Mouse (Mus musculus) neural tube, embryonic 10.5 days (tissue): ENCODE results near the gene Hmg20b.

Source experiments
- DNase-seq: peaks from one replicate; pipeline ENCODE4 v3.0.0-alpha.2; 2017; ENCODE audit warnings: low spot score; ENCODE audit errors: extremely low spot score

The Hmg20b gene

DNA sequence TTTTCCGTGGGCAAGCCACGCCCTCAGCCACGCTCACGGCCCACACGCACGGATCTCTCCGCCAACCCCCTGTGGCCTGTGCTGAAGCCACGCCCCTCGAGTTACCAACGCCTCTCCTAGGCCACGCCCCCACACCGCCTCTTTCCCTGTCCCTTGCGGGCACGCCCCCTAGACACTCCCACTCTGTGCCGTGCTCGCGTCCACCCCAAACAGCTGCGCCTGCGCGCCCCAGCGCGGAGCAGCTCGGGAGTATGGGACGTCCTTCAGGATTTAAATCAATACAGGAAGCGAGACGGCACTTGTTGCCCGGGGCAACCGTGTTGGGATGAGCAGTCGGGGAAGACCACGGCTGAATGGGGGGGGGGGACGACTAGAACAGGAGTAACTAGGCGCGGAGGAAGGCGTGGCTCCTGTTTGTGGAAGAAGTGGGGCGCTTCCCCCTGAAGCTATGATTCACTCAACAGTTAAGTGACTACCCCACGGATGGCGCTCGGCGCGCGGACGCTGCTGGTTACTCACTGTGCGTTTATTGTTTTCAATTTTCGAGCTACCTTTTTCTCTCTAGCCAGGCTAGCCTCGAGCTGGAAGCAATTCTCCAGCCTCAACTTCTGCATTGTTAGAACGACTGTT, 28.4 kb upstream of the Hmg20b start:
- DNase-seq: peak; percentile 100

DNA sequence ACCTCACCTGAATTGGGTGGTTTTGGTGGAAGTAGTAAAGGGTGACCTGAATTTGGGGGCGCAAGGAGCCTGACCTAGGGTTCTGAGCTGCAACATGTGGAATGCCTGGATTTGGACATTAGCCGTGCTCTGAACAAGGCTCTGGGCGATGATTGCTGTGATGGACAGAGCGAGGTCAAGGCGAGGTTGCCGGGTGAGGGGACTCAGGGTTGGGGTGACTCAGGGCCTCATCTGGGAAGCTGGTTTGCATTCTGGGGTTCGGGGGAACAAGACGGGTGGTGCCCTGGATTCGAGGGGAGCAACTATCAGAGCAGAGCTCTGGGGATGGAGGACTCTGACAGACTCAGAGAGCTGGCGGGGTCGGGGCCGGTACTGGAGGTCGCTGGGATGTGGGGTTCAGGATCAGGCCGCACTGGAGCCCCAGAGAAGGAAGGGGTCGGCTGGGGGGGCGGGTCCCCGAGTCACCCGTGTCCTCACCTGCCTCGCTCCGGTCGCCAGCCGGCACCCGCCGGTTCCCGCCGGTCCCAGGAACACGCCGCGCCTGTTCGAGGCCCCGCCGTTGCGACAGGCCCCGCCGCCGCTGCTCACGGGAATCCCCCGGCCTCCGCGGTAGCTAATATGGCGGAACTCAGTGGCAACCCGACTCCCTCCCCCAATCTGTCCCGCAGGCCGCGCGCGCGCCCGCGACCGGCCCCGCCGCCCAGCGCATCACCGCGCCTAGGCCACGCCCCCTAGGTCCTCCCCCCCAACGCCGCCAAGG, 27.7 kb upstream of the Hmg20b start, which contains the start of gene Fzr1:
Gene Fzr1, minus strand, starts transcription at position 724 of the 760 bp plus-strand sequence.
- DNase-seq: no peak

DNA sequence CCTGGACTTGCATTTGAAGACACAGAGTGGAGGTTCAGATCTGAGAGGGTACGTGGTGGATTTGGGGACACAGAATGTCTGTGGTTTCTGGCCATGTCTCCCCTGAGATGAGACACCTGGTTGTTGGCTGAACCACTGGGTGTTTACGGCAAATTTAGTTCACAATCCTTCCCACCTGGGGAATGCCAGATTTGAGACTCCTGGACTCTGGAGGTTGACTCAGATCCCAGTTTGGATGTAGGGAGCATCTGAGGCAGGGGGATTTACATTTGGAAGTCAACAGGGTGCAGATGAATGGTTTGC, 27.0 kb upstream of the Hmg20b start:
- no peak for DNase-seq

DNA sequence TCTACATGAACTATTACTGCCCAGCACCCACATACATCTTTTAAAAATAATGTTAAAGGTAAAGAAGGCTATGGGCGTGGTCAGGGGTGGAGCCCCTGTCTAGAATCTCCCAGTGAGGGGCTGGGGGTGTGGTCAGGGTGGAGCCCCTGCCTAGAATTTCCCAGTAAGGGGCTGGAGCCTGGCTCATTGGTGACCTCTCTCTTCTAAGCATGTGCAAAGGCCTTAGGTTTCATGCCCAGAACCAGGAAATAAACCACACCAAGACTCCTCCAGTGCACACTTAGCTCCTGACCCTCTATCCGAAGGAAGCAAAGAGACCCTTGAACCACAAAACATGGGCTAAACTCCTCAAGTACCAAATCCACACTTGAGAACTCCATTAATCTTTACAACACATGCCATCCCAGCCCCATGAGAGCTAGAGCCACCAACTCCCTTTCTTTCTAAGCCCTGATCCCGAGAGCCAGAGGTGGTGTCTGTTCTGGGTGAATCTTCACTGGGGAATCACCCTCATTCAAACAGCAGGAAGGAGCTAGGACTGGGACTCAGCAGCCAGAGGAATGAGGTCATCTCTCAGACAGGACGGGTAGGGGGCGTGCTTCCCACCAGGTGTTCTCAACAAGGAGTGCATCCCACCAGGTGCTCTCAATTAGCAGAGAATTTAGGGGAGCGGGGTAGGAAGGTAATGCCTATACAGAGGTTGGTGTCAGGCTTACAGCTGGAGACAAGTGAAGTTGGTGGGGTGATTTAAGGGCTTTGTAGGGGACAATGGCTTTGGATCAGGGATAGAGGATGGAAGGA, 26.5 kb upstream of the Hmg20b start:
- no peak for DNase-seq

DNA sequence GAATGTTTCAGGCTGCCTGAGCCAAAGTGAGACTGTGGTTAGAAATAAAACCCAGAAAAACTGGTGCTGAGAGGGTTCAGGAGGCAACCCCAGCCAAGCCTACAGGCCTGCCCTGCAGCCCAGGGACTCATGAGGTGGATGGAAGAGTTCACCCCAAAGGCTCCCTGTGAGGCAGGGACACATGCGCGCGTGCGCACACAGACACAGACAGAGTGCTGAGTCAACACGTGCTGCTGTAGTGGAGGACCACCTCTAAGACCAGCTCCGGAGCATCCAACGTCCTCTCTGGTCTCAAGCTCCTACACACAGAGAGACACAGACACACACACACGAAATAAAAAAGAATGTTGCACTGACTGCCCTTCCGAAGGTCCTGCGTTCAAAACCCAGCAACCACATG, 25.0 kb upstream of the Hmg20b start:
- no peak for DNase-seq

DNA sequence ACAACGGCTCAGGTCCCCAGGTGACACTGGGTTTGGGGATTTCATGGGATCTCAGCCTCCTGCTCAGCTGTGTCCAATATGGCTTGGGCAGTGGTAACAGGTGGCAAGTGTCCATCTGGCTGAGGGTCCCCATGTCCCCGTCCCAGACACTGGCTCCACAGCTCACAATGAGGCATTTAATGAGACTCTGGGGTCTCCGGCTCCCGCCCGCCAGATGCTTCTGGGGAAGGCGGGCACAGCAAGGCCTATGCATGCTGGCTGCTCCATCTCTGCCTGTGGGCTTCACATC, 16.9 kb upstream of the Hmg20b start:
- no peak for DNase-seq

DNA sequence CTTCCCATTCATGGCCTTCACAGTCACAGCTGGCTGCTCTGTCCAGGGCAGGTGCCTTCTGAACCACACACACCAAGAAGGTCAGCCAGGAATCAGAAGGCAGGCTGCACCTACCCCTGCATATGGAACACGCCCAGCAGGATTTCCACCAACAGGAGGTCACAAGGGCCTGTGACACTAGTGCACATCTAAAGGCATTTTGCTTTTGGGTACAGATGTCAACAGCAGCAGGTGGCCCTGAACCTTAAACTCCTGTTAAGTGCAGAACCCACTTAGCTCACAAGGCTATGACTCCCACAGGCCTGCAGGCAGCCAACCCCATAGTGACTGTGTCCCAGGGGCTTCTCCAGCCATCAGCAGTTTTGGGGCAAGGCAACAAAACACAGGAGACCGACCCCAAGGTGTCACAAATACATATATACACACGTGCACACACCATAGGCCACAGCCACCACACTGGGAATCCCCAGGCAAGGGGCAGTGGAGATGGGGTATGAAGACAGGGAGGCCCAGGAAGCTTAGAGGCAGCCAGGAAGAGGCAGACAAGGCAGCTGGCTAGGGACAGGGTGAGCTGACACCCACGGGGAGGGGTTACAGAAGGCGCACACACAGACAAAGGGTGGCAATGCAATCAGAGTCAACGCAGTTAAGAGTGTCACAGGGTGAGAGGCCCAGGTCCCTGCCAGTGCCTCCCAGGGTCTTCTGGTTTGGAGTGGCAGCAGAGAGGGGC, 16.4 kb upstream of the Hmg20b start:
- no peak for DNase-seq

DNA sequence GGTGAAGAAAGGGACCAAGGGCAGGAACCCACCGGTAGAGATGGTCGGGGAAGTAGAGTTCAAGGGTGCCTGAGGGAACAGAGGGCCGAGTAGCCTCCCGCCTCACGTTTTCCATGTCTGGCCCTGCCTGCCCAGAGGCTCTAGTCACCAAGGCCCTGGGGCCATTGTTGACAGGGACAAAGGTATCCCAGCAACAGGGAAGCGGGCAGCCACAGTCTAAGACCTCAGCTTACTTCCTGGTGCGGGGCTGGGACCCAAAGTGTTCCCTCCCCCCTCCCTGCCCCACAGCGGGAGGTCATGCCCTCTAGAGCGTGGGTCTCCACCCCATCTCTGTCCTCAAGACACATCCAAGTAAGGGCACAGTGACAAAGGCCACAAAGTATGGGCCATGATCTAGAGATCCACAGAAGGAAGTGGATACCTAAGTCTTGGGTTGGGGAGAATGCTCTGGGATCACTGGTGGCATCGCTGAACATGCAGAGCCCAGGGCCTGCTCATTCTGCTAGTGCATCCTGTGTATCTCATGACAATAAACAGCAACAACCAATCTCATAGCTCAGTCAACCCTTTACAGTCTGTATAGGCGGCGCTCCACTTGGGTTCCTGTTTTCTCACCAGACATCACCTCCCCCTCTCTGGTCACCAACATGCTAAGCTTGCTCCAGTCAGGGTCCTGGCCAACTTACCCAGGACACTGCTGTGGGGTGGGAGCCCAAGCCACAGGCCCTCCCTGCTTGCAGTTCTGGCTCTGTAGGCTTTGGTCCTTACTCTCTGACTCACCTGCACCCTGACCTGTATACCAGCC, 15.6 kb upstream of the Hmg20b start, which contains the start of gene 4930404N11Rik:
Gene 4930404N11Rik, minus strand, starts transcription at position 145 of the 805 bp plus-strand sequence.
- peak; percentile 60 for DNase-seq

DNA sequence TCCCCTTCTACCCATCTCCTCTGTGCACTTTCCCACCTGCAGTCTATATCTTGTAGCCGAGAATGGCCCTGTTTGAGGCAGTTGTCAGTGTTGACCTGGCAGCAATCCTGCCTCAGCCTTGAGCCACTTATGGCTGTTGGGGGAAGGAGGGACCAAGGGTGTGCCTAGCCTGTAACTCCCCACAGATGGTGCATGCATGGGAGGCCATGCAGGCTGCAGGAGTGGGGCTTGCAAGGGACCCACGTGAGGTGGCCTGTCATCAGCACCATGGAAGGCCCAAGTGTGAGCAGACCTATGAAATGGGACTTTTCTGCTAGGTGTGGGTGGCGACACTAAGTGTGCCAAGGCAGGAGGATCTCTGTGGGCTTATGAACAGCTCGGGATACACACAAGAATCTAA, 14.8 kb upstream of the Hmg20b start:
- DNase-seq: no peak

DNA sequence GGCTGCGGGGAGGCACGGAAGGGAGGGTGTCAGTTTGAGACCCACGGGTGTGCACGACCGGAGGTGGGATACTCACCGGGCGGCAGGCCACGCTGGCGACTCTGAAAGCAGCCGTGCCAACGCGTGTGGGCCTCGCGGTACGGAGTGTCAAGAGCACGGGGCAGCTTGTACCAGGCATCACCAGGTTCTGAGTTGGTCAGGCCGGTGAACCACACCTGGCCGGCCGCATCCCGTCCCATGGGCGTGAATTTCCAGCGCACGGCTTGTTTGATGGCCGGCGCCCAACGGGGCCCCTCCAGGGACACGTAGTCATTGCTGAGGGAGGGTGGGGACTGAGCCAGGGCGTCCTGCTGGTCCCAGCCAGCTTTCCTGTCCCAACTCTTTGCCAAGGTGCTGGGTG, 14.4 kb upstream of the Hmg20b start:
- no peak for DNase-seq

DNA sequence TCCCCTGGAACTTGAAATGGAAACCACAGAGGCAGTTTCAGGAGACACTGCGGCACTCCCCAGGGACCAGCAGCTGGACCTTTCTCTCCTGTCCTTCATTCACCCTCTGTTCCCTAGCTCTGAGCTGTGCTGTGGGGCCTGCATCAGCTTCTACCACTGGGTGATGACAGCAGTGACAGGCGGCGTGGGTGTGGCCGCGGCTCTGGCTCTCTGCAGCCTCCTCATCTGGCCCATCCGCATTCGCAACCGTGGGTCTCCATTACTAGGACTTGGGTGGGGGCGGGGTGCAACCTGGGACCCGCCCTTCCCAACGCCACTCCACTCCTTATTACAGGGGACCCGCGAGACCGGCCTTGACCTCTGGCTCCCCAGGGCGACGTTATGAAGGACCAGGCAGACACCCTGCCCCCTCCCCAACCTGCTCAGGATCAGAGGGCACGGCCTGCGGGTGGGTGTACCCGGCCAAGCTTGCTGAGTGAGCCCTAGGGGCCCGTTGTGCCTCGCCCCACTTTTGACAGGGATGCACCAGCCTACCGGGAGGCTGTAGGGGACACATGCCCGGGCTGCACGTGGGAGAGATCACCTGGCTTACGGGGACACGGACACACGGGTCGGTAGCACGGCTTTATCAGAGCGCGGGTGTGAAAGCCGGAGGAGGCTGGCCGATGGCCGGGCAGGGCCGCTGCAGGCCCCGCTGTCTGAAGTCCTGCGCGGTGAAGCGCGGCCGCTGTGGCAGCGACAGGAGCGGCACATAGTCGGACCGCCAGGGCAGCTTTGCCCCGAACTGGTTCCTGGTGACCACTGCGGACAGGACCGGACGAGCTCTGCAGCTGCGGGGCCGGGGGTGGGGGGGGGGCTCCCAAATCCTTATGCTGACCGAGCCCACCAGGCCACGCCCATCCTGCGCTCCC, 13.4 kb upstream of the Hmg20b start:
- no peak for DNase-seq

DNA sequence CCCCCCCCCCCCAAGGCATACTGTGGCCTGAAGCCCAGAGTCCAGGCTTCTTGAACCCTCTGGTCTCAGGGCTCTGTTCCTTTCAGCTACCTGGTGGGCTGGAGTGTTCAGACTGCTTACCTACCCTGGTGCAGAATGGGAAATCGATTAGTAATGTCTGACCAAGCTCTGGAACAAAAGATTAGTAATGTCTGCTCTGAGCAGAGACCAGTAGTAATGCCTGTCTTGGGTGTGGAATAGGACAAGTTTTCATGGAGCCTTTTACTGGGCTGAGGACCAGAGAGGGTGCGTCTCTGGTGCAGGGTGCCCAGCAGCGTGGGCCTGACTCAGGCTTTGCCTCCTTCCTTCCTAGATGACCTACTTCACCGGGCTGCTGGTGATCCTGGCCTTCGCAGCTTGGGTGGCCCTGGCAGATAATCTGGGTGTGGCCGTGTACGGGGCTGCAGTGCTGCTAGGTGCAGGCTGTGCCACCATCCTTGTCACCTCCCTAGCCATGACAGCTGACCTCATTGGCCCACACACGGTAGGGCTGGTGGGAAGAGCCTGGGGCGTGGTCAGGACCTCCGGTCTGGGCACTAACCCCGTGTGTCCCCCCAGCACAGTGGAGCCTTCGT, 12.2 kb upstream of the Hmg20b start:
- no peak for DNase-seq

DNA sequence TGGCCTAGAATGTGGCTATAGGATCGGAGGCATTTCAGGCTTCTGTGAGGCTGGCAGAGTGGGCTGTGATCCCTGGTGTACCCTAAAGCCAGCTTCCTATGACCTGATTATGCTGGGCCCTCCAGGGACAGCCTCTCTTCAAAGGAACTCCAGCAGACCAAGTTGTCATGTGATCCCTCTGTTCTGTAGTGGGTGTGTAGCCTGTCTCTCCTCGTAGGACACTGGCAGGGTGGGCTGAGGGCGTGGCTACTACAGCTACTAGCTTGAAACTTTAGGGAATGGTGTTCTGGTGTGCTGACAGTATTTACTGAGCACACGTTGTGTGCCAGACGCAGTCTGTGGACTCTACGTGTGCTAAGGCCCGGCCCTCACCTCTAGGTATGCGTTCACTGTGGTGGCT, 10.4 kb upstream of the Hmg20b start:
- no peak for DNase-seq

DNA sequence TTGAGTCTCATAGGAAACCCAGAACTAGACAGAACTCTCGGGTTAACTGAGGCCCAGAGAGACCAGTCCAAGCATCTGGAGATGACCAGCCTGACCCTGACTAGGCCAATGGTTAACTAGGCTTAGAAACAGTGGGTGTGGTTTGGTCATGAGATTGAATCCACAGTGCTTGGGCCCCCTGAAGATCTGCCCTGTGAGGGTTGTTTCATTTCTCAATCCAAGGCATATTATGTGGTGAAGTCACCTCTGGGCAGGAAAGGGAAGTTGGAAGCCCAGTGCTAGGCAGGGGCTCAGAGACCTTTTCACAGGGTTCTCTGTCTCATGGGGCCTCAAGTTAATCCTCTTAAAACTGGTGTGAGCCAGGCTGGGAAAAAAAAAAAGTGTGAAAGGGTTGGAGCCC, 8.6 kb upstream of the Hmg20b start:
- no peak for DNase-seq

DNA sequence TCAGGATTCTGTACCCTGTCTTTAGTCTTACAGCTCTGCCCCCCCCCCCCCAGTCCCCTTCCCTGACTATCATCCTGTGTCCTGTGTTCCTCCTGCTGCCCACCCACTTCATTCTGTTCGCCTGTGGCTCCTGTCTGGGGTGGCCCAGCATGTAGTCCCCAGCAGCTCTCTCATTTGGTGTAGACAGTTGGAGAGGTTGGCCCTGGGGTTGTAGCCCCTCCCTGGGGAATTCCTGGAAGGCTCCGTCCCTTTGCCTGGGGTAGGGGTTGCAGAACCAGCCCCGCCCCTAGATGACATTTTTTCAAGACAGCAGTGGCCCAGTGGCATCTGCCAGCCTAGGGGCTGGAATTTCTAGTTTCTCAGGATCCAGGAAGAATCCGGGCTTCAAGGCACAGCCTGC, 7.9 kb upstream of the Hmg20b start:
- DNase-seq: no peak

DNA sequence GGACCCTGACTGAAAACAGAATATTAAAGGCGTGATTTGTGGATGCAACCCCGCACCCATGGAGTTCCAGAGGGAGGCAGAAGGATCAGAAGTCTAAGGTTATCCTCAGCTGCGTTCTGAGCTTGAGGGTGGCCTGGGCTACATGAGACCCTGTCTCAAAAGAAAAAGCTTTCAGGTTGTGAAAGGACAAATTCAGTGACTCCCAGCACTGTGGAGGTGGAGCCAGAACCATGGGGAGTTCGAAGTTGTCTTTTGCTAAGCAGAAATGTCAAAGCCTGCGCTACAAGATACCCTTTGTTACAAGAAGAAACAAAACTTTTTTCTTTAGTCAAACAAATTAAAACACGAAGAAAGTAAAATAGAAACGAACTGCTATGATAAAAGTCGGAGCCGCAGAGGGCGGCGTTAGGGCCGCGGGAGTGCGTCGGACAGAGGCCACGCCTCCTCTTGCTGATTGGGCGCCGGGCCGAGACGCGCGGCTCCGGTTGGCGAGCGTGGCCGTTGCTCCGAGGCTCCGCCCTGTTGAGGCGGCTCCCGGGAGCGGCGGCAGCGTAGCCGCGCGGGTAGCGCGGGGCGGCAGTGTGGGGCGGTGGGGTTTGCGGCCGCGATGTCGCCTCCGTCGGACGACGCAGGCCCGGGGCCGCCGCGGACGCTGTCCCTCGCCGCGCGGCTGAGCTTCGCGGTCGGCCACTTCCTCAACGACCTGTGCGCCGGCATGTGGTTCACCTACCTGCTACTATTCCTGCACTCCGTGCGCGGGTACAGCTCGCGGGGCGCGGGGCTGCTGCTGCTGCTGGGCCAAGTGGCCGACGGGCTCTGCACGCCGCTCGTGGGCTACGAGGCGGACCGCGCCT, 6.9 kb upstream of the Hmg20b start, which contains the start of gene Mfsd12:
Gene Mfsd12, plus strand, starts transcription at position 501 of the 854 bp plus-strand sequence.
- DNase-seq: peak; percentile 85

DNA sequence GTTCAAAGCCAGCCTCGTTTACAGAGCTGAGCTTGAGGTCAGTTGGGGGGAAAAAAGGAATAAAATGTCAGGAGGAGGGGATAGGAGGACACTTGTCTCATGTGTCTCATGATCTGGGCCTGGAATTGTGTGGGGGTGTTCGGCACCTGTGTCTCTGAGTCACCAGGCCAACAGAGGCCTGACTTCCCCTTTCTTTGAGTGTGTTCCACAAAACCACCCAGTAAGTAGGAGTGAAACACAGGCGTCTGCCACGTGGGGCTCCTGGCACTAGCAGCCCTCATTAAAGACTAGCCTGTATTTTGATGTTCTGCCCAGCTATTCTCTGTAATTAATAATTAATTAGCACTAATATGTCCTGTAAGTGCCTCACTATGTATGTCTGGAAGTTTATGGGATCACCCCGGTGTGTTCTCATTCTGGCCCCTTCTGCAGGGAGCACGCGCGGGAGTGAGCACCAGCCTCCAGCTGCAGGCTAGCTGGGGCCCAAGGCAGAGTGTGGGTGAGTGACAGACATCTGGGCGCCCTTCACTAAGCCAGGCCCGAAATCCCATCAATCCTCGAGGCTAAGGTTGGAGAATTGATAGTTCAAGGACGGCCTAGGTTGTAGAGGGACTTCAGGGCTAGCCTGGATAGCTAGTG, 6.2 kb upstream of the Hmg20b start:
- DNase-seq: no peak

DNA sequence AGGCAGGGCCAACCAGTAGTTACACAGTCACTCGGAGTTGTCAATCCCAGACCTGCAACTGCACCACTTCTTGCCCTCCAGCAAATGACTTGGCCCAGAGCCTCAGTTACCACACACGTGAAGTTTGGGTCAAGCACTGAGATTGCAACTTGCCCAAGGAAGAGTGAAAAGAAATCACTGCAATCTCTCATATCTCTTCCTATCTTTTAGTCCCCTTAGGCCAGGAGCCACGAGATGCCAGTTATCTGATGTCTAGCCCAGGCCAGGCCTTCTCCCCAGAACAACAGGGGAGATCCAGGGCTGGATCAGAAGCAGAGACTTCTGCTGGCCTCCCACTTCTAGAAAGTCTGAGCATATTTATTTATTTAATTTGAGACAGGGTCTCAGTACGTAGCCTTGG, 5.3 kb upstream of the Hmg20b start:
- no peak for DNase-seq
